In genomic region chr7:25674719-25675300, GRCm38 (mm10) we compare ENCODE assay signal across 8 mouse cellular contexts. TPM values are rescaled to one million over a fixed set of nuclear protein-coding genes. Genes with fewer than 3 reads are reported as not detected.
A peak's percentile ranks its signal among the peaks of the same experiment; 100 is the strongest.
DNase-seq lines count a peak whose midpoint lies in the region; ATAC-seq lines count a peak whose summit lies in the region.

Gene Tmem91 (minus strand): TSS chr7:25675166.

- H3K4me2 ChIP-seq in lung, embryonic 15.5 days, result peak within 1 kb of the TSS; percentile 55
- peak within 1 kb of the TSS; percentile 65 for H3K4me2 ChIP-seq in embryonic facial prominence, embryonic 13.5 days
- peak within 1 kb of the TSS; percentile 76 for H3K4me2 ChIP-seq in hindbrain, embryonic 15.5 days

- ATAC-seq in lung, embryonic 15.5 days (ENCODE audit: borderline replicate concordance, extremely low read depth, low FRiP score, low TSS enrichment), result 0 out of 2 replicates have a peak, but pooled peaks have one; percentile 33
- no peak for ATAC-seq in embryonic facial prominence, embryonic 13.5 days (ENCODE audit: insufficient number of reproducible peaks, insufficient read depth, low FRiP score, low TSS enrichment, low read depth)
- ATAC-seq in hindbrain, embryonic 15.5 days (ENCODE audit: low FRiP score, low read depth), result peak; percentile 63
- peak; percentile 44 for ATAC-seq in megakaryocyte, adult 5-6 weeks (ENCODE audit: poor library complexity, severe bottlenecking)

- DNase-seq in lung, adult 18-20 months, result no peak
- no peak for DNase-seq in frontal cortex, postnatal 10 days (ENCODE audit: low spot score in 2 of 2)
- no peak for DNase-seq in kidney, adult 9 months
- DNase-seq in lung, postnatal 36 days, result no peak

- peaks cover 35% of the 10 kb centered on the region for H3K27me3 ChIP-seq in lung, embryonic 15.5 days
- H3K27me3 ChIP-seq in embryonic facial prominence, embryonic 13.5 days, result peaks cover 57% of the 10 kb centered on the region
- peaks cover 18% of the 10 kb centered on the region for H3K27me3 ChIP-seq in hindbrain, embryonic 15.5 days

- H3K4me1 ChIP-seq in lung, embryonic 15.5 days, result peaks cover 20% of the 10 kb centered on the region
- H3K4me1 ChIP-seq in embryonic facial prominence, embryonic 13.5 days, result peaks cover 16% of the 10 kb centered on the region
- H3K4me1 ChIP-seq in hindbrain, embryonic 15.5 days (replicated peaks), result peaks cover 15% of the 10 kb centered on the region

- 0 out of 2 replicates have a peak within 1 kb of the TSS, but pooled peaks have one; percentile 2 for H3K9ac ChIP-seq in lung, embryonic 15.5 days
- H3K9ac ChIP-seq in embryonic facial prominence, embryonic 13.5 days, result peak within 1 kb of the TSS; percentile 66
- H3K9ac ChIP-seq in hindbrain, embryonic 15.5 days, result peak within 1 kb of the TSS; percentile 61

- WGBS in lung, embryonic 15.5 days, result 4% methylated on average over 29 of the region's 29 CpGs
- WGBS in embryonic facial prominence, embryonic 13.5 days, result 3% methylated on average over 29 of the region's 29 CpGs
- WGBS in hindbrain, embryonic 15.5 days, result 3% methylated on average over 28 of the region's 29 CpGs

- no peaks in the 10 kb centered on the region for H3K36me3 ChIP-seq in lung, embryonic 15.5 days
- peaks cover under 1% of the 10 kb centered on the region; the same call in 1 of the 2 replicates for H3K36me3 ChIP-seq in embryonic facial prominence, embryonic 13.5 days
- H3K36me3 ChIP-seq in hindbrain, embryonic 15.5 days, result no peaks in the 10 kb centered on the region; the same call in 1 of the 2 replicates

- H3K9me3 ChIP-seq in lung, embryonic 15.5 days, result no peaks in the 10 kb centered on the region
- no peaks in the 10 kb centered on the region for H3K9me3 ChIP-seq in embryonic facial prominence, embryonic 13.5 days
- H3K9me3 ChIP-seq in hindbrain, embryonic 15.5 days, result no peaks in the 10 kb centered on the region

- H3K4me3 ChIP-seq in lung, embryonic 15.5 days, result peak within 1 kb of the TSS; percentile 25
- H3K4me3 ChIP-seq in embryonic facial prominence, embryonic 13.5 days, result peak within 1 kb of the TSS; percentile 37
- H3K4me3 ChIP-seq in hindbrain, embryonic 15.5 days, result peak within 1 kb of the TSS; percentile 54

- H3K27ac ChIP-seq in lung, embryonic 15.5 days, result 0 out of 2 replicates have a peak within 1 kb of the TSS, but pooled peaks have one; percentile 34
- no peak within 1 kb of the TSS for H3K27ac ChIP-seq in embryonic facial prominence, embryonic 13.5 days
- no peak within 1 kb of the TSS for H3K27ac ChIP-seq in hindbrain, embryonic 15.5 days (replicated peaks)

RNA-seq across cellular contexts. Expression of gene Tmem91, which starts in this region (rescaled TPM):
- polyA plus RNA-seq in lung, embryonic 15.5 days (2015; fragmentation: Nextera tagmentation; extraction: Ambion mirVana), result 2.1 and 2.6 TPM in 2 replicates
- 3.4 and 3.8 TPM in 2 replicates for polyA plus RNA-seq in embryonic facial prominence, embryonic 13.5 days (2015; fragmentation: Nextera tagmentation; extraction: Ambion mirVana)
- polyA plus RNA-seq in hindbrain, embryonic 15.5 days (2015; fragmentation: Nextera tagmentation; extraction: Ambion mirVana), result 65.6 and 72.7 TPM in 2 replicates
- total RNA-seq in megakaryocyte, adult 5-6 weeks (2015), result 0.68 and 0.91 TPM in 2 replicates
- total RNA-seq in megakaryocyte, adult 5-6 weeks (2017), result not detected in 2 replicates

Comparison
In these comparisons a context has a peak if more than half of its experiments do, and no peak if none do; other contexts are left out.
1. RNA of gene Tmem91 (polyA plus RNA-seq): 65.6 to 72.7 TPM in hindbrain, embryonic 15.5 days; 3.4 to 3.8 TPM in embryonic facial prominence, embryonic 13.5 days and 2.1 to 2.6 TPM in lung, embryonic 15.5 days; every median in the first group is over 10 times any median in the second.
2. Peak in ATAC-seq in megakaryocyte, adult 5-6 weeks; RNA of the gene not detected or under 1 TPM.
3. H3K9ac ChIP-seq: peak in every context shown above with its lines; median percentile 66 in embryonic facial prominence, embryonic 13.5 days; 61 in hindbrain, embryonic 15.5 days; 2 in lung, embryonic 15.5 days.
4. Peak in every context shown above with its lines, with median percentiles within 50 percentile points of each other: H3K4me2 ChIP-seq and H3K4me3 ChIP-seq.